Mouse (Mus musculus): ENCODE measurements around the gene Chuk.

The Chuk gene

DNA sequence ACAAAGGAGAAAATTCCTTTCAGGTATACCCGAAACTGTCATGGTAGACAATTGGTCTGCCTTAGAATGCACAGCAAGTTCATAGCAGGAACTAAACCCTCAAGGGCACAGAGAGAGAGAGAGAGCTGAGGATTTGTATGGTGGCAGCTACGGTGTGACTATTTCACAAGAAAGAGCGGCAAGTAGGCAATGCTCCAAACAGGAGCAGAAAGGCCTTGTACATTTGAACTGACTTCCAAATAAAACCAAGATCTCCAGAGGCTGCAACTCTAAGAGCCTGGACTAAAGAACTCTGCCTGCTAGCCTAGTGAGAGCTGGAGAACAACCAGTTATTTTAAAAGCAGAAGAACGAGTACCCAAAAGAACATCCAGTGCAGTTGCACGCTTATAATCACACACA is 65.2 kb downstream of the Chuk start:
- DNase-seq (ENCODE audit: low spot score in 2 of 2) = no peak

DNA sequence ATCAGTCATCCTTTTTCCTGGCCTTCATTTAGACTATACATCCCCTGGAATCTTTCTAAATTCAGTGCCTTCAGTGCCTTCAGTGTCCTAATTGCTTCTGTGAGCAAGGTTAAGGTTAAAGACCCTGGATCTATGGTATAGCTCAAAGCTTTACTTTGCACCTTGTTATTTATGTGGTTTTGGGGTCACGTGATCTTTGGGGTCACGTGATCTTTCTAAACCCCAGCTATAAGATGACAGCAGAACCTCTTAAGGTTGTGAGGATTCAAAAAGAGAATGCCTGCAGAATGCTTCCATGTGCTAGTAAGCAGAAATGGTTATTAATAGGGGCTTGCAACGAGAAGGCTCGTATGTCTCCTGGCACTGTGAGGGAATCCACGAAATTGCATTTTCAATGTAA is 73.9 kb downstream of the Chuk start:
- no peak for DNase-seq (ENCODE audit: low spot score in 2 of 2)

DNA sequence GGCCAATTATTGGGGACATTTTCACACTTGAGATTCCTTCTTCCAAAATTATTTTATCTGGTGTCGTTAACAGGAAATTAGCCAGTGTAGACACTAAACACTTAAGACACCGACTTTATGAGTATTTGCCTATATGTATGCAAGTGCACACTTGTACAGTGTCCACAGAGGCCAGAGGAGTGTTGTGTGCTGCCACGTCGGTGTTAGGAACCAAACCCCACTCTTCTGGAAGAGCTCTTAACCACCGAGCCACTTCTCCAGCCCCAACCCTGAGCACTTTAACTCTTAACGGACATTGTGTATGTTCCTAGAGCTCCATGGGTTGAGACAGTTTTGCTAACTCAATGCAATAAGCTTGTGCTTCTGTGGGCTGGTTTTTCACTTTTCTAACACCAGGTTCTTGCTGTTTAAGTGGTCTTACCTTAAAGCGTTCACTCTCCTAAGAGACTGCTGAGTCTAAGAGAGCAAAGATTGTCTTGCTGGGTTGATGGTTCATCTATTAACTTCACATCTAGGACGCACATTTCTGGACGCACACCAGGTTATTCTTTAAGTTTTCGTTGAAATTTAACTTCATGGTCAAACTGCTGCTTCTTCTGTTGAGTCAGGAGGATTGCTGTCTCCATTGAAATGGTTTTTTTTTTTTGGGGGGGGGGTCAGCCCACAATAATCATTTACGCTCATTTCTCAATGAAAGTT is 75.1 kb downstream of the Chuk start:
- no peak for DNase-seq (ENCODE audit: low spot score in 2 of 2)

DNA sequence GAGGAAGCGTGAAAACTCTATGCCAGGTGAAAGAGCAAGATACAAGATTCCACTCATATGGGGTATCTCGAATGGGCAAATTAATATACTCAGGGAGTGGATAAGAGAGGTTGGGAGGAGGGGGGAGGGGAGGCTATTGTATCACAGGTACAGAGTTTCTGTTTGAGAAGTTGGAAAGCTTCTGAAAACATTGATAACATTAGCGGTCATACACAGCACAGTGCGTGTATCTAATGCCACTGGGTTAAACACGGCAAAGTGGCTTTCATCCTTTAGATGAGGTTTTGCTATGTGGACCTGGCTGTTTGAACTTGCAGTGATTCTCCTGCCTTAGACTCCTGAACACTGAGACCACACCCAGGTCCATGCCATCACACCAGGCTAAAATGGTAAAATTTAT is 77.3 kb downstream of the Chuk start:
- no peak for DNase-seq (ENCODE audit: low spot score in 2 of 2)

DNA sequence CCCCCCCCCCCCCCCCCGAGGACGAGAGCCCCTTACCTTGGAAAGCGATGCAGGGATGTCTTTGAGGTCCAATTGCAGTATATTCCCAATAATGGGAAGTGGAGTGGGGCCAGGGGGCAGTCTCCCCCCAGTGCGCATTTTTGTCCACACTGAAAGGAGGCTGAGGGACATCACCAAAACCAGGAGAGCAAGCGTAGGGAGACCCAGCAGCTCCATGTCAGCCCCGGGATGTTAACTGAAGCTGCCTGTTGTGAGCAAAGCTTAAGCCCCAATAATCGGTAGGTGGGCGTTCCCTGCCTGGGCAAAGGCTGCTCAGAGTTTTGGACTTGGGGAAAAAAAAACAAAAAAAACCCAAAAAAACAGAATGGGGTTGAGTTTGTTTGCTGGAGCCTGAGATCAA is 78.3 kb downstream of the Chuk start, which contains the start of gene Cyp2c23:
Gene Cyp2c23, minus strand, starts transcription at position 237 of the 400 bp plus-strand sequence.
- DNase-seq (ENCODE audit: low spot score in 2 of 2) = no peak

DNA sequence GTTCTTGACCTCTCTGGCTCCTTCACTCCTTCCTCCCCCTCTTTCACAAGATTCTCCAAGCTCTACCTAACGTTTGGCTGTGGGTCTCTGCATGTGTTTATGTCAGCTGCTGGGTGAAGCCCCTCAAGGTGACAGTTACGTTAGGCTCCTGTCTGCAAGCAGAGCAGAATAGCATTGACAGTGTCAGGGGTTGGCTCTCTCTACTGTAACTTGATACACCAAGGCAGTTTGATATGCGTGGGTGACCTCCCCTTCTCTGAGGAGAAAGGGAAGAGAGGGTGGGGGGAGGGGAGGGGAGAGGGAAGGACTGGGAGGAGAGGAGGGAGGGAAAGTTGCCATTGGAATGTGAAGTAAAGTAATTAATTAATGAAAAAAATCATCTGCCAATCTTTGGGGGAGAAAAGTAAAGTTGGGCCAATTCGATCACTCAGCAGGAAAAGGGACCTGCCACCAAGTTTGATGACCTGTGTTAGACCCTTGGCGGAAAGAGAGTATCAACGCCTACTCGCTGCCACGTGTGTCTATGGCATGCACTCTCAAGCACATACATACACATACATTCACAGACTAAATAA is 80.2 kb downstream of the Chuk start:
- no peak for DNase-seq (ENCODE audit: low spot score in 2 of 2)

DNA sequence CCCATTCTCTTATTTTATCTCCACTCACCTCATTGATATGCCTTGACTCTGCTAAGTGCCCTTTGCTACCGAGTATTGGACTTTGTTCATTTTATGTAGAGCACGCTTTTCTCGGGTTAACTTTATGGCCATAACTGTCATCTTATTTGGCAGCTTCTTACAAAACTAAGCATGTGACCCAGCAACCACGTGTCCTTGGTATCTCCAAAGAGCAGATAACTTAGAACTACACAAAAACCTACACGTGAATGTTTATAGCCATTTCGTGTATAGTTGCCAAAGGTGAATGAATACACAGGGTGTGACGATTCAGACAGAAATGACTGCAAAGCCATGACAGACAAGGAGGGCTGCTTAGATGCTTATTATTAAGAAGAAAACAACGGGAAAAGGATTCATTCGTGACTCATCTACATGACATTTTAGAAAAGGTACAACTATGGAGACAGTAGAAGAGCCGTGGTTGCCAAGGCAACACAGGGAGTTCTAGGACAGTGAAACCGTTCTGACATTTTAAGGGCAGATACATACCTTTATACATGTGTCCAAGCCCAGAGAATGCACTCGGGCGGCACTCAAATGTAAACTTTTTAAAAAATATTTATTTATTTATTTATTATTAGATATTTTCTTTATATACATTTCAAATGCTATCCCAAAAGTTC is 82.2 kb downstream of the Chuk start:
- no peak for DNase-seq (ENCODE audit: low spot score in 2 of 2)

Measured in right cerebral cortex, adult 2 months (tissue).